Mouse (Mus musculus) forebrain, postnatal 0 days (tissue): ENCODE results near the gene Chadl. TPM values are rescaled to one million over a fixed set of nuclear protein-coding genes. Genes with fewer than 3 reads are reported as not detected.
A peak's percentile ranks its signal among the peaks of the same experiment; 100 is the strongest.

Experiments
- ATAC-seq: fragments of 200-750 bp; cut with Nextera tagmentation; 2 replicates; pipeline ENCODE4 v1.8.0; 2017; ENCODE audit warnings: mild to moderate bottlenecking, moderate library complexity
- DNase-seq: peaks from one replicate; pipeline ENCODE4 v3.0.0-alpha.2; 2015
- H3K27ac ChIP-seq: fragments of 300-500 bp; sonication (generic); 2 replicates; pipeline ENCODE4 v1.5.1; 2014; ENCODE audit warnings: low read depth, mild to moderate bottlenecking, antibody characterized with exemption, low read length, moderate library complexity, mixed read lengths
- H3K27me3 ChIP-seq: fragments of 300-500 bp; sonication (generic); 2 replicates; pipeline ENCODE4 v1.6.1; 2014; ENCODE audit warnings: mild to moderate bottlenecking, low read length, mixed read lengths; ENCODE audit not compliant: insufficient read depth
- H3K36me3 ChIP-seq: fragments of 300-500 bp; sonication (generic); 2 replicates; pipeline ENCODE4 v1.6.1; 2014; ENCODE audit warnings: mild to moderate bottlenecking, moderate library complexity; ENCODE audit not compliant: insufficient read depth
- H3K4me1 ChIP-seq: fragments of 300-500 bp; sonication (generic); 2 replicates; pipeline ENCODE4 v1.6.1; 2014; ENCODE audit warnings: antibody characterized with exemption; ENCODE audit not compliant: insufficient read depth
- H3K4me2 ChIP-seq: fragments of 300-500 bp; sonication (generic); 2 replicates; pipeline ENCODE4 v1.6.1; 2014; ENCODE audit warnings: low read depth, mild to moderate bottlenecking, moderate library complexity
- H3K4me3 ChIP-seq: fragments of 300-500 bp; sonication (generic); 2 replicates; pipeline ENCODE4 v1.5.1; 2014; ENCODE audit warnings: low read depth, low read length, mixed read lengths
- H3K9ac ChIP-seq: fragments of 300-500 bp; sonication (generic); 2 replicates; pipeline ENCODE4 v1.6.1; 2014; ENCODE audit warnings: mild to moderate bottlenecking
- H3K9me3 ChIP-seq: fragments of 300-500 bp; sonication (generic); 2 replicates; pipeline ENCODE4 v1.6.1; 2016; ENCODE audit warnings: low read length
- CTCF ChIP-seq: sonication (generic); IDR thresholded peaks from 2 replicates; pipeline ENCODE4 v1.5.1; 2016; ENCODE audit warnings: antibody characterized with exemption, control low read depth, low read depth
- WGBS: fragments of 180-500 bp; shearing (Covaris S2); extraction: QIAGEN DNeasy Blood & Tissue Kit; methylation state at CpG from one replicate; pipeline ENCODE4 v1.1.7; 2014; 5-methylcytosine and 5-hydroxymethylcytosine counted together
- polyA plus RNA-seq: library from polyadenylated mRNA; unstranded; fragments of >200 nt; fragmentation: Nextera tagmentation; extraction: Ambion mirVana; gene quantifications from 2 replicates; pipeline ENCODE4 v1.2.1, GENCODE M21; 2015
- total RNA-seq: library from RNA; depleted of rRNA; stranded (reverse); fragments of >200 nt; gene quantifications from 2 replicates; pipeline ENCODE4 v1.2.3, GENCODE M21; 2014

Gene Chadl
- total and polyA plus RNA-seq, 2 experiments from 2014 or later: 31.9 to 52.8 TPM

GRCm38 (mm10) chr15:81718336-81719138 lies 21.4 kb upstream of the Chadl start:
- Histone ChIP-seq H3K9ac (no peak overlapping the region), H3K4me2 (no peak overlapping the region), H3K36me3 (peaks cover 80% of the 10 kb centered on the region), H3K27ac (peak overlapping the region; percentile 82), H3K4me1 (no peaks in the 10 kb centered on the region), H3K27me3 (no peaks in the 10 kb centered on the region), H3K4me3 (no peak overlapping the region), H3K9me3 (no peaks in the 10 kb centered on the region)
- ATAC-seq (peak; percentile 92), DNase-seq (peak; percentile 69)
- 70% methylated on average over 9 of the region's 9 CpGs for WGBS
- no peak for TF ChIP-seq CTCF

- Histone ChIP-seq H3K4me1 (no peaks in the 10 kb centered on the region), H3K36me3 (peaks cover 78% of the 10 kb centered on the region), H3K9ac (no peak overlapping the region), H3K4me3 (no peak overlapping the region), H3K27me3 (no peaks in the 10 kb centered on the region), H3K4me2 (no peak overlapping the region), H3K9me3 (no peaks in the 10 kb centered on the region), H3K27ac (no peak overlapping the region)
- WGBS: 81% methylated on average over 6 of the region's 6 CpGs
- TF ChIP-seq CTCF: no peak
- DNase-seq (no peak), ATAC-seq (no peak)
Observed at GRCm38 (mm10) chr15:81713742-81714141, 16.7 kb upstream of the Chadl start.

DNA sequence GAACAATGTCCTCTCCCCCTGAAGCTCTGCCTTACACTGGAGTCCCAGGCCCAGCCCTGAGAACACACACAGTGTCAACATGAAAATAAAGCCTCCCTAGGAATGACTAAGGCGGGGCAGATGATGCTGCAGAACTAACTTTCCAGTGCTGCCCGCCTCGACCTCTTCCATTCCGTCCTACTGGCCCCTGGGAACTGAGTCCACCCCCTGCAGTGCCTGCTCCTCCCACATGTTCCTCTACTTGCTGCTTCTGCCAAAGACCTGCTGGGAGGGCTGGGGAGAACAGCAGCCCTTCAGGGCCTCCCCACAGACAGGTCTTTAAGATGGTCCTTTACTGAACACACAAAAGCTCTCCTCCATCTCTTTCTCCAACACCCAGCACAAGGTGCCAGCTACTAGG lies 13.7 kb upstream of the Chadl start:
- ATAC-seq (no peak), DNase-seq (no peak)
- H3K4me1 ChIP-seq: no peaks in the 10 kb centered on the region
- no peak overlapping the region for H3K9ac ChIP-seq
- H3K9me3 ChIP-seq: no peaks in the 10 kb centered on the region
- no peaks in the 10 kb centered on the region for H3K27me3 ChIP-seq
- H3K27ac ChIP-seq: no peak overlapping the region
- WGBS: 71% methylated on average over 4 of the region's 4 CpGs
- no peak for TF ChIP-seq CTCF
- peaks cover 68% of the 10 kb centered on the region for H3K36me3 ChIP-seq
- H3K4me3 ChIP-seq: no peak overlapping the region
- no peak overlapping the region for H3K4me2 ChIP-seq

GRCm38 (mm10) chr15:81709686-81710085 lies 12.6 kb upstream of the Chadl start:
- 89% methylated on average over 1 of the region's 1 CpGs for WGBS
- DNase-seq: no peak
- Histone ChIP-seq H3K36me3 (peaks cover 70% of the 10 kb centered on the region), H3K27ac (no peak overlapping the region), H3K9ac (no peak overlapping the region), H3K4me2 (no peak overlapping the region), H3K9me3 (no peaks in the 10 kb centered on the region), H3K4me1 (no peaks in the 10 kb centered on the region), H3K27me3 (no peaks in the 10 kb centered on the region), H3K4me3 (no peak overlapping the region)
- no peak for ATAC-seq
- TF ChIP-seq CTCF: no peak

DNA sequence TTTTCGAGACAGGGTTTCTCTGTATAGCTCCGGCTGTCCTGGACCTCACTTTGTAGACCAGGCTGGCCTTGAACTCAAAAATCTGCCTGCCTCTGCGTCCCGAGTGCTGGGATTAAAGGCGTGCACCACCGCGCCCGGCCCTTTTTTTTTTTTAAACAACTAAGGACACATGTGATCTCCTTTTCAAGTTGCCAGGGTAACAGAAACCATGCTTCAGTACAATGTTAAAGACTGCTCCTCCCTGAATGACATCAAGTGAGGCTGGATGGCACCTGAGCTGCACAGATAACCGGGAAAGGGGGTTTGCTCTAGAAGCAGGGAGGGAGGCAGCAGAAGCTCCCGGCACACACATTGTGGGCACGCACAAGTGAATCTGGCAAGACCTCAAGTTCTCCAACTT lies 11.9 kb upstream of the Chadl start:
- no peak overlapping the region for H3K4me2 ChIP-seq
- no peaks in the 10 kb centered on the region for H3K9me3 ChIP-seq
- no peak overlapping the region for H3K27ac ChIP-seq
- DNase-seq (no peak), ATAC-seq (no peak)
- H3K4me1 ChIP-seq: no peaks in the 10 kb centered on the region
- H3K27me3 ChIP-seq: no peaks in the 10 kb centered on the region
- peaks cover 77% of the 10 kb centered on the region for H3K36me3 ChIP-seq
- no peak for TF ChIP-seq CTCF
- WGBS: 87% methylated on average over 11 of the region's 11 CpGs
- no peak overlapping the region for H3K9ac ChIP-seq
- H3K4me3 ChIP-seq: no peak overlapping the region

DNA sequence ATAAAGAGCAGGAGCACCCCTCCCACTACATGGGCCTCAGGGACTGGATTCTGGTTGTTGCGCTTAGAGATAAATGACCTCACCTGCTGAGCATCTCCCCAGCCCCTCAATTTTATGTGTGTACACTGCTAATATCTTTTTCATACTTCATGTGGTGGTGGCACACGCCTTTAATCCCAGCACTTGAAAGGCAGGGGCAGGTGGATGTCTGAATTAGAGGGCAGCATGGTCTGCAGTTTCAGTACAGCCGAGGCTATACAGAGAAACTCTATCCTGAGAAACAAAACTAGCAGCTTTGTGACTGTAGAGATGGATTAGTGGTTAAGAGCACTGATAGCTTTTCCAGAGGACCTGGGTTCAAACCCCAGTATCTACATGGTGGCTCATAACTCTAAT lies 6.0 kb upstream of the Chadl start:
- ATAC-seq: no peak
- H3K9ac ChIP-seq: no peak overlapping the region
- TF ChIP-seq CTCF: no peak
- H3K36me3 ChIP-seq: peaks cover 35% of the 10 kb centered on the region
- H3K4me2 ChIP-seq: no peak overlapping the region
- no peak overlapping the region for H3K27ac ChIP-seq
- no peaks in the 10 kb centered on the region for H3K9me3 ChIP-seq
- WGBS: 84% methylated on average over 3 of the region's 3 CpGs
- H3K4me1 ChIP-seq: no peaks in the 10 kb centered on the region
- no peak overlapping the region for H3K4me3 ChIP-seq
- no peaks in the 10 kb centered on the region for H3K27me3 ChIP-seq
- DNase-seq: no peak

DNA sequence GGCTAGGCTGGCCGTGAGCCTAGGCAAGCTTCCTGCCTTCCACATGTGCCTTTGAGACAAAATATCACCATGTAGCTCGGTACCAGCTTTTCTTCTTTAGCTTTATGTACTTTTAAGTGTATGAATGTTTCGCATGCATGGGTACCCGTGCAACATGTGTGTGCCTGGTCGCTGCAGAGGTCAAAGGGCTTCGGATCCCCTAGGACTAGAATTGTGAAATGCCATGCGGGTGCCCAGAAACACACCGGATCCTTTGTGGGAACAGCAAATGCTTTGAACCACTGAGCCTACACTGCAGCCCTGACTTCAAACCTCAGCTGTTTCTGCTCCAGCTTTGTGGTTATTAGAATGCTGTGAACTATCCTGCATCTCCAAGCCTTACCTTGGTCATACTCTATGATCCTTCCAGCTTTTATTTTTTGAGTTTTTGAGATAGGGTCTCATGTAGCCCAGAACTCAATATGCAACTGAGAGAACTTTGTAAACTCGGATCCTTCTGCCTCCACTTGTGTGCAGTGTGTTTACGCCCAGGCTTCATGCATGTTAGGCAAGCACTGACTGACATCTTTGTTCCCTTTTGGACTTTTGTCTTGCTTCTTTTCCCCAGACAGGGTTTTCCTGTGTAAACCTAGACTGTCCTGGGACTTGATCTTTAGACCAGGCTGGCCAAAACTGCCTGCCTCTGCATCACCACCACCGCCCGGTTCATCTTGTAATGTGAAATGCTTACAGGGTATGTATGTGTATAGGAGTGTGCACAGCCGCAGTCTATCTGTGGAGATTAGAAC lies 5.4 kb upstream of the Chadl start:
- H3K9me3 ChIP-seq: no peaks in the 10 kb centered on the region
- no peak overlapping the region for H3K4me2 ChIP-seq
- no peak for DNase-seq
- H3K9ac ChIP-seq: no peak overlapping the region
- no peaks in the 10 kb centered on the region for H3K27me3 ChIP-seq
- WGBS: 88% methylated on average over 13 of the region's 13 CpGs
- peaks cover 34% of the 10 kb centered on the region for H3K36me3 ChIP-seq
- no peak for TF ChIP-seq CTCF
- no peak overlapping the region for H3K4me3 ChIP-seq
- ATAC-seq: no peak
- no peak overlapping the region for H3K27ac ChIP-seq
- H3K4me1 ChIP-seq: no peaks in the 10 kb centered on the region
